Mouse (Mus musculus) heart, postnatal 4 days (tissue): ENCODE measurements at regions not wholly inside any gene's neighbourhood (a gene's known extent, or its start where the extent isn't known, plus 50 kb on each side); places are given as distances from the start of the nearest gene placed in this dataset.
A peak's percentile ranks its signal among the peaks of the same experiment; 100 is the strongest.
"Not testable (repeated sequence)": the region's sequence is repeated elsewhere in the genome, so short reads cannot be mapped to it uniquely, and the experiment has no call there.

Source experiments
- DNase-seq: peaks from one replicate; pipeline ENCODE4 v3.0.0; 2021

GRCm38 (mm10) chr12:64788761-64789160 is 128.9 kb upstream of the Gm527 start:
- no peak for DNase-seq

DNA sequence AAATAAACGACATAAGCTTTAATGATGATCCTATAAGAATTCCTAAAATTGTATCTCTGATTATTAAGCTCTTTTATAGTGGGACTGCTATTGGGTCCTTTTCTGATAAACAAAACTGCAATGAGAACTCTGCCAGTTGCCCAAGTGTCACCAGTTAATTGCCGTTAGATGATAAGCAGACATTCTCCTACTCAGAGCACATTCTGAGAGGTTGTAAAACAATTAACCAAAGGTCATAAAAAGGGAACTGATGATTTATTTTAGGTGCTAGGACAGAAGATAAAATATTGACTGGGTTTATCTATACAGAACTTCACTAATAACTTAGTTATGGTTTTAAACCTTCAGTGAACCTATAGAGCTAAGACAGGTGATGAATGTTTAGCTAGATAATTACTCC is 109.2 kb upstream of the Gm527 start:
- DNase-seq, result not testable (repeated sequence)

DNA sequence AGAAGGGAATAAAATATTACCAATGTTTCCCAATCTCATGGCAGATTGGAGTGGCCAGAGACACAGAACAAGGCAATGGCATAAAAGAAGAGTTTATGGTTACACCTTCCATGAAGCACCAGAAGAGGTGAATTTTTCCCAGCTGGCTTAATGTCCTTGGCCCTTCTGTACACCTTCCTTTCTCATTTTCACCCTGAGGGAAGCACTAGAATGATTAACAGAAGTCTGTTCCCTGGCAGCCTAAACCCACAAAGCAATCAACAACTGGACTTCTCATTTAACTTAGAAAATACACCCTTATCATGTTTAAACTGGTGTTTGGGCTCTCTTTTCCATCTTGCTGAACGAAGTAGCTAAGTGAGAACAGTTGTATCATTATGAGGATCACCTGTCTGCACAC is 107.6 kb upstream of the Gm527 start:
- no peak for DNase-seq

GRCm38 (mm10) chr12:64815871-64816270 is 101.8 kb upstream of the Gm527 start:
- DNase-seq, result no peak

GRCm38 (mm10) chr12:64817056-64817810 is 100.5 kb upstream of the Gm527 start:
- DNase-seq, result peak; percentile 46

- DNase-seq, result no peak
Measured at GRCm38 (mm10) chr12:64820722-64821121, 97.0 kb upstream of the Gm527 start.

DNA sequence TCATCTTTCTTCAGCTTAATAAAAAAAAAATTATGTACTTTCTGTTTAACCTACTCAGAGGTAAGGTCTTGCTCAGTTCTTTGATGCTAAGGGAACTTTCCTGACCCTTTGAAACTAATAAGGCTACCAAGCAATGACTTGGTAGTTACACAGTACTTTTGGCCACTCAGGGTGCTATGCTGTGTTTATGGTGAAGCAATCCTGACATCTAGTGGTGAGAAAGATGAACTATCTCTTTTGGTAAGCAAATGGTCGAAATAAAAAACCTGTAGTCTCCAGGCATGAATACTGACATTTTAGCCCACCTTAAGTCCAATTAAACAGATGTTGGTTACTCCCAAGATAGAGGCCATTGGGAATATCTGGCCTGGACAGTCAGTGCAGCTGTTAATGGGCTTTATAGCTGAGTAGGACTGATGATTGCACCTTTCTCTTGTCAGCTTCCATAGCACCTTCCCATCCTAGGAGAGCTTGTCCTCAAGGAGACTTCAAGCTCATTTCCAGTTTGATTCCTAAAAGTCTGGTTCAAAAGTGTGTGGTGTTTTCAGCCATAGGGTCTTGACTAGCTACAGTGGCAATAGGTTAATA is 88.0 kb upstream of the Gm527 start:
- no peak for DNase-seq

- no peak for DNase-seq
Measured at GRCm38 (mm10) chr12:64832313-64833151, 85.2 kb upstream of the Gm527 start.

DNA sequence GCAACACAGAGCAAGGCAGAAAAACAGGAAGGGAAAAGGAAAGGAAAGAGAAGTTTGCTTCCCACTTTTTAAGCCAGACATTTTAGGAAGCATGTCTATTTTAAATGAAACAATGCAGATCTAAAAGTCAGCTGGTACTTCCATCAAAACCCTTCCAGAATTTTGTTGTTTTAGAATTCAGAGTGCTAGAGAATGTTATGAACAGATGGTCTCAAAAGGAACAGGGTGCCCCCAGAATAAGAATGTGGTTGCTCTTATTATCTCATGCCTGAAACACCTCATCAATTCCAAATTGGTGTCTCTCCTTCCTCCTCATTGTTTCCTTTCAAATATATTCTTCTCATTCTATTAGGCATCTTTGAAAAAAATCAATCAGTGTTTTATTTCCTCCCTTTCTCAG is 60.0 kb upstream of the Gm527 start:
- DNase-seq, result no peak
